Mouse (Mus musculus) Muller cell, postnatal 12 days (primary cell): ENCODE data around the gene Traf2.

ENCODE experiments used
- DNase-seq: peaks from one replicate; pipeline ENCODE4 v3.0.0-alpha.2; 2015; ENCODE audit errors: inconsistent ontology term

Gene Traf2

DNA sequence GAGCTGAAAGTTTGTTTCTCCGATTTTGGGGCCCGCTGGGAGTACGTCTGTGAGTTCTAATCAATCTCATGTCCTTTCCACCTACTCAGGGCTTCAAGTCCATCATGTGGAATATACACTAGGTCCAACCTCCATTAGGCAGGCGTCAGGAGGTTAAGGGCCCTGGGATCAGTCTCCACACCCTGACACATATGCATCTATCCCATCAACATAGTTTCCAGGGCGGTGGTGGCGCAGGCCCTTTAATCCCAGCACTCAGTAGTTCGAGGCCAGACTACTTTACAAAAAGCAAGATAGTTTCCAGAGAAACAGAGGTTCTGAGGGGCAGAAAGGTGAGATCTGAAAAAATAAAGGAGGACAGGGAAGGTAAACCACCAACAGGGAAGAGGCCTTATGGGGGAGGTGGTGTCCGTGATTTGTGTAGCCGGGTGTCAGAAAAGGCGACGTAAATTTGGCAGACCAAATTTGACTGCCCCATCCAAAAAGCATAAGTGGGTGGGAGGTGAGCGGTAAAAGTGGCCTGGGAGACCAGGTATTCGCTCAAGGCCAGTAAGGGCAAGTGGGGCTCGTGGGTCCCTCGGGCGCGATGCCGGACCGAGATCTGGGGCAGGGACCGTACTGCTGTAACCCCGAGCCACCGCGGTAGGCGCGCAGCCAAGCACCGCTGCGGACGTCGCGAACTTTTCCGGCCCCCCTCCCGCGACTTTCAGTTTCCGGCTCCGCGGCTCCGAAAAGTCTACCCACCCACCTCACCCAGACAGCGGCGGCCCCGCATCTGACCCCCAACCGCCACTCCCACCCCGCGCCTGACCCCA is 537 bp downstream of the Traf2 start:
- DNase-seq = no peak

GRCm38 (mm10) chr2:25541644-25542367 is 4.9 kb downstream of the Traf2 start:
- peak; percentile 46 for DNase-seq

DNA sequence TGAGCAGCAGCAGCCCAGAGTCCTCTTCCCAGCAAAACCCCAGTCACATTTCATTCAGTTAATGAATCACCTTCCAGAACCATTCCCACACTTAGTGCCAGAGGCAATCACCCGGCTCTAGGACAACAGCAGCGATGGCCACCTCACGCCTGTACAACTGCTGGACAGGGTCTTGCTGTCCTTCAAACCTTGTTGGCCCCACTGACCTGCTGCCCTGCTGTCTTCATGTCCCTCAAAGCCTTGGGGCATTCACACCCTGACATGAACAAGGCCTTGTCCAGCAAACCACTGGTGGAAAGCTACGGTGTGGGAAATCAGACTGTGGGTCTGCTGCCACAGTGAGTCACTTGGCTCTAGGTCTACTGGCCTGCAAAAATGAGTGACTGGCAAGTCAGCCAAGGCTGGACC is 6.2 kb downstream of the Traf2 start:
- peak; percentile 52 for DNase-seq

DNA sequence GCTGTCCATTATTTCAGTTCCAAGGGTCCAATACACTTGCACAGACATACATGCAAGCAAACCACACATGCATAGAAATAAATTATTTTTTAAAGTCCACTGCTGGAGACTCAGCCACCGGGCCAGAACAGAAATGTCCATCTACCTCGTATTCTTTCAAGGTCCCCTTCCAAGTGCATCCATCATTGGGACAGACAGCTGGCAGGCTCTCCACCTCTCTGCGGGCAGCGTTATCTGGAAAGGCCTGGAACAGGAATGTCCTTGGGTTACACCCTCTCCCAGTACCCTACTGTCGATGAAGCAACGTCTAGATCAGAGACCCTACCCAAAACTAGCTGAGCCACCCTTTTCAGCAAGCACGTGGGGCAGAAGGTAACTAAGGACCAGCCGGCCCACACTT is 10.2 kb downstream of the Traf2 start:
- no peak for DNase-seq

DNA sequence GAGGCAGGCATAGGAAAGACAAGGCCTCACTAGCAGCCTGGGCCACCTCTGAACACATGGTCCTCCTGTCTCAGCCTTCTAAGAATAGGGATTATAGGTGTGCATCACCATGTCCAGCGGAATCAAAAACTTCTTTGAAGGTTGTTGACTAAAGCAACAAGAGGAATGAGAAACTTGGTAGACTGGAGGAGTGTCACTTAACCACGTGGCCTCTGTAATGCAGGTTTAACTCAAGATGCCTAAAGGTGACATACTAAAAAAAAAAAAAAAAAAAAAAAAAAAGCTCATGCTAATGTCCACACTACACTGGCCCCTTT is 11.9 kb downstream of the Traf2 start:
- no peak for DNase-seq

- DNase-seq = peak; percentile 91
Measured at GRCm38 (mm10) chr2:25534178-25534865, 12.4 kb downstream of the Traf2 start.

- no peak for DNase-seq
Measured at GRCm38 (mm10) chr2:25533707-25534106, 13.0 kb downstream of the Traf2 start.

GRCm38 (mm10) chr2:25526510-25527302 is 20.0 kb downstream of the Traf2 start:
- DNase-seq = no peak

GRCm38 (mm10) chr2:25509912-25510311 is 36.8 kb downstream of the Traf2 start:
- peak; percentile 14 for DNase-seq

- no peak for DNase-seq
Measured at GRCm38 (mm10) chr2:25506964-25507363, 39.8 kb downstream of the Traf2 start.

DNA sequence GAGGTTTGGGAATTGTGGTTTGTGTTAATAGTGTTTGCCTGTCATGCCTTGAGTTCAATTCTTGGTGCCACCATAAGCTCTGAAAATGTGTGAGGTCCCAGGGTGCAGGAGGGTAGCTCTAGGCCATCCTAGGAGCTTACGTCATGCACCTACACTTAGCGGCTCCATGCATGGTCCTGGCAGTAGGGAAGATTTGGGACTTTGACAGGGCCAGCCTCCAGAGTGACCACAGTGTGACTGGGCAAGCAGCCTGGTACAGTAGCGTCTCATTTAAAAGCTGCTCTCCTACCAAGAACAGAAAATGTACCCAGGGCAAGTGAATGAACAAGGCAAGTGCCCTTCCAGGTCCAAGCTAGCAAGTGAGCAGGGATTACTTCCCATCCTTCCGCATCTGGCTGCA is 40.9 kb downstream of the Traf2 start:
- DNase-seq = no peak

GRCm38 (mm10) chr2:25505000-25505399 is 41.7 kb downstream of the Traf2 start:
- no peak for DNase-seq

GRCm38 (mm10) chr2:25504538-25504937 is 42.2 kb downstream of the Traf2 start:
- no peak for DNase-seq

DNA sequence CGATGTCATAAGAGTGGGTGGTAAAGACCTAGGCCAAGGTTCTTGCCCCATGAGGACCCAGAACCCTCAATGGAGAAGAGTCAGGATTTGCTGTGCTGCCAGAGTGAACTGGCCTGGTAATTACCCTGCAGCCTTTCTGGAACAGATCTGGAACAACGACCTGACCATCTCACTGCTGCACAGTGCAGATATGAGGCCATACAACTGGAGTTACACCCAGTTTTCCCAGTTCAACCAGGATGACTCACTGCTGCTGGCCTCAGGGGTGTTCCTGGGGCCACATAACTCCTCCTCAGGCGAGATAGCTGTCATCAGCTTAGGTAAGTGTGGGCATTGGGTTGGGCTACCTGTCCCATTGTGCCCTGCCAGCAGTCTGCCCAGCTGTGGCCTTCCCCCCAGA is 44.0 kb downstream of the Traf2 start:
- DNase-seq = no peak

GRCm38 (mm10) chr2:25501593-25502486 is 44.9 kb downstream of the Traf2 start, which contains the start of gene C8g:
Gene C8g, minus strand, starts transcription at chr2:25501719.
- DNase-seq = no peak

GRCm38 (mm10) chr2:25500576-25501405 is 45.9 kb downstream of the Traf2 start, which contains the start of gene Fbxw5:
Gene Fbxw5, plus strand, starts transcription at chr2:25500750.
- DNase-seq = peak; percentile 96

DNA sequence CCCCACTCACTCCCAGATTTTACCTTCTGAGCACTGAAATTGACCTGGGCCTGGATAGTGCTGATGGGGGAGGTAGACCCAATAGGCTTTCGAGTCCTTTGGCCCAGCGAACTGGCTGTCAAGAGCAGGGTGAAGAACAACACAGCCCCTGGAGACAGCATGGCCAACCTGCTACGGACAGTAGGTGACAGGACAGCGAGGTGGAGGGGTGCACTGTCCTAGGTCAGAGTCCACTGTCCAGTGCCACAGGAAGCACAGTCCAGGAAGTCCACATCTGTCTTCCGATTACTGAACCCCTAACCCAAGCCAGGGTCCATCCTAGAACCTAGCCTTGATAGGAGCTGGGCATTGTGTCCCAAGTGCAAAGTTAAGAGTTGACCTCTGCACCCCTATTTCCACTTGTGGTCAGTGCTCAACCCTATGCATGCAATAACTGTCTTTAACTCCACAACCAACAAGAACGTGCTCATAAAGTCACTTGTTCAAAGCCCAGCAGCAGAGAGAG is 46.6 kb downstream of the Traf2 start:
- peak; percentile 33 for DNase-seq

DNA sequence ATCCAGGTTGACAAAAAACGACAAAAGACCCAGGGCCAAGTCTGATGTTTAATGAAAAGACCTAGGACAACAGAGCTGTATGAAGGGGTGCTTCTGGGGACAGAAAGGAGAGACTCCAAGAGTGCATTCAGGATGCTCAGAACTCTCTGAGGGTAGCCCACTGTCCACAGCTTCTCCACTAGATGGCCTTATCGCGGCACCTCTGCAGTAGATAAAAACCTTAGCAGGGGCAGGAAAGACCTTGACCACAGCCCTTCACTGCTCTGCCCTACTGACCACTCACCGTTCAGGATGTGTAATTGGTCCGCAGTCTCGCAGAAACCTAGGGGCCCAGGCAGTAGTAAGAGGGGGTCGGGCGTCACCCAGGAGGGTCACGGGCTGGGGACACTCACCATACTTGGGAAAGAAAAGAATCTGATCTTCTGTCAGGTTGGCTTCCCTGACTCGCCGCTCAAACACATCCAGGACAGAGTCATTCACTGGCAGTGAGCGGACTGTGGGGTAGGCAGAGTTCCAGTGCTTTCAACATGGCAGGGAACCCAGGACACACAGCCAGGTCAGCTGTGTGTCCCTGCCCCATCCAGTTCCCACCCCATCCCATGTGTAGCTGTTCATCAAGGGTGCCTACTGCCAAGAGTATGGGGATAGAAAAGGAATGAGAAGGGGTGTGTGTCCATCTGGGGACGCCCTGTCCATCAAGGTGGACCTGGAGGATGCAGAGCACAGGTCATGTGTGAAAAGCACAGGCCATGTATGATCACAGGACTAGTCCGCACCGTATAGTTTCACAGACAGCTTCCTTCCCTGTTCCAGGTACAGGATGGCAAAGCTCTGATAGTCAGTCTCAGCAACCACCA is 47.9 kb downstream of the Traf2 start:
- no peak for DNase-seq
